Mouse (Mus musculus): ENCODE results near the gene Dsn1. TPM values are rescaled to one million over a fixed set of nuclear protein-coding genes. Genes with fewer than 3 reads are reported as not detected.

Dsn1 gene
- polyA plus RNA-seq, 1 experiment from 2014 or later = 42.3 TPM

GRCm38 (mm10) chr2:157043556-157043955, 36.6 kb upstream of the Dsn1 start:
- peaks cover 89% of the 10 kb centered on the region for H3K36me3 ChIP-seq
- H3K4me3 ChIP-seq = no peak overlapping the region
- H3K27me3 ChIP-seq = no peaks in the 10 kb centered on the region
- peaks cover 12% of the 10 kb centered on the region for H3K9me3 ChIP-seq
- H3K27ac ChIP-seq = no peak overlapping the region
- H3K4me1 ChIP-seq = peaks cover 8% of the 10 kb centered on the region; the same call in 1 of the 2 replicates
- WGBS = 87% methylated on average over 8 of the region's 8 CpGs
- no peak for ATAC-seq (ENCODE audit: low FRiP score, low read depth)
- no peak overlapping the region for H3K4me2 ChIP-seq (replicated peaks)
- H3K9ac ChIP-seq = no peak overlapping the region

- Histone ChIP-seq H3K4me1 (no peaks in the 10 kb centered on the region), H3K36me3 (peaks cover 92% of the 10 kb centered on the region), H3K4me2 (replicated peaks) (no peak overlapping the region), H3K4me3 (no peak overlapping the region), H3K9ac (no peak overlapping the region), H3K27ac (no peak overlapping the region), H3K9me3 (peaks cover 12% of the 10 kb centered on the region), H3K27me3 (no peaks in the 10 kb centered on the region)
- ATAC-seq (ENCODE audit: low FRiP score, low read depth) = no peak
- WGBS = 90% methylated on average over 7 of the region's 7 CpGs
Observed at GRCm38 (mm10) chr2:157041421-157041820, 34.5 kb upstream of the Dsn1 start.

GRCm38 (mm10) chr2:157040649-157041046, 33.7 kb upstream of the Dsn1 start:
- no peak overlapping the region for H3K4me3 ChIP-seq
- H3K9ac ChIP-seq = no peak overlapping the region
- H3K4me2 ChIP-seq (replicated peaks) = no peak overlapping the region
- no peak overlapping the region for H3K27ac ChIP-seq
- no peaks in the 10 kb centered on the region for H3K27me3 ChIP-seq
- 87% methylated on average over 17 of the region's 17 CpGs for WGBS
- no peaks in the 10 kb centered on the region for H3K4me1 ChIP-seq
- ATAC-seq (ENCODE audit: low FRiP score, low read depth) = no peak
- peaks cover 91% of the 10 kb centered on the region for H3K36me3 ChIP-seq
- H3K9me3 ChIP-seq = peaks cover 8% of the 10 kb centered on the region

DNA sequence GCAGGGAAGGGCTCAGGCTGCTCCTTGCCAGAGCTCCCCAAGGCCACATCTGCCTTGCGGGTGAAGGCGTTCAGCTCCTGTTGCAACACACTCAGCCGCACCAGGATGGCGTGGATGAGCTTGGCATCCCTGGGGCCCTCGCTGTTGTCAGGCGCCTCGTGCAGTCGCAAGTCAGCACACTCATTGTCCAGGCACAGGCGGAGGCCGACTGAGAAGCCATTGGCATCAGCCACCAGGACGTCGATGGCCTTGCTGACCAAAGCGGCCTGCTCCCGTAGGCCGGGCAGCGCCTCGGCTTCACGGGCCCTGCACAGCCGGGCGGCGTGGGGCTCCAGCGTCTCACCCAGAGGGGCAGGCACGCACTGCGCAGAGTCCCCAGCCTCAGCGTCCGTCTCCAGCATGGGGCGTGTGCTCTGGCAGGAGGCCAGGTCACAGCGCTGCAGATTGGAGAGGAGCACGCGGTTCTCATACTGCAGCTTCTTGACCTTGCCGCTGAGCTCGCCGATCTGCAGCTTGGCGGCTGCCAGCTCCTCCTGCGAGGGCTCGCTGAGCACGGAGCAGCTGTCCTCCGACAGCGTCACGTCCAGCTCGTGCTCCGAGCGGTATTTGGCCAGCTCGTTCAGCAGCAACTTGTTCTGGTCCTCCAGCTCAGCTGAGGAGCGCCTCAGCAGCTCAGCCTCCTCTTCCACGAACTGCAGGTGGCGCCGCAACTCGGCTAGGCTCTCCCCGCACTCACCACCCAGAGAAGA, 33.1 kb upstream of the Dsn1 start:
- Histone ChIP-seq H3K9me3 (peaks cover 6% of the 10 kb centered on the region; the same call in 1 of the 2 replicates), H3K4me3 (no peak overlapping the region), H3K27me3 (no peaks in the 10 kb centered on the region), H3K36me3 (peaks cover 91% of the 10 kb centered on the region), H3K4me2 (replicated peaks) (no peak overlapping the region), H3K27ac (no peak overlapping the region), H3K4me1 (no peaks in the 10 kb centered on the region), H3K9ac (no peak overlapping the region)
- no peak for ATAC-seq (ENCODE audit: low FRiP score, low read depth)
- WGBS = 92% methylated on average over 50 of the region's 50 CpGs

- ATAC-seq (ENCODE audit: low FRiP score, low read depth) = no peak
- Histone ChIP-seq H3K4me2 (replicated peaks) (no peak overlapping the region), H3K9ac (no peak overlapping the region), H3K36me3 (peaks cover 93% of the 10 kb centered on the region), H3K9me3 (no peaks in the 10 kb centered on the region), H3K27ac (no peak overlapping the region), H3K4me3 (no peak overlapping the region), H3K4me1 (no peaks in the 10 kb centered on the region), H3K27me3 (no peaks in the 10 kb centered on the region)
- WGBS = 85% methylated on average over 9 of the region's 9 CpGs
Observed at GRCm38 (mm10) chr2:157037303-157037702, 30.3 kb upstream of the Dsn1 start.

DNA sequence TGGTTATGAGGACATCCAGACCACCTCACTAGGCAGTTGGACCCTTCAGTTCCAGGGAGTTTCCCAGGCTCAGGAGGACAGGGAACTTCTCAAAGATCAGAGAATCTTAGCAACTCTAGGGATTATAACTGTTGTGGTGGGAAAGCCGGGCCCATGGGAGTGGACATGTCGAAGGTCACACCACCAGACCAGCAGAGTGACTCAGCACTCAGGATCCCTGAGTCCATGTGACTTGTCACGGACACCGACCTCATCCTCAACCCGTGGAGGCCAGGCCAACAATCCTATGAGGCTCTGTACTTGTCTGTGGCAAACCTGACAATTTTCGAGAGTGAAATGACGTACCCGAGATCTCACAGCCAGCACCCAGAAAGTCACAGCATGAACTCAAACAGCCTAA, 29.4 kb upstream of the Dsn1 start:
- 92% methylated on average over 8 of the region's 8 CpGs for WGBS
- no peak overlapping the region for H3K4me3 ChIP-seq
- ATAC-seq (ENCODE audit: low FRiP score, low read depth) = no peak
- no peak overlapping the region for H3K9ac ChIP-seq
- no peaks in the 10 kb centered on the region for H3K4me1 ChIP-seq
- H3K27me3 ChIP-seq = no peaks in the 10 kb centered on the region
- no peak overlapping the region for H3K27ac ChIP-seq
- no peak overlapping the region for H3K4me2 ChIP-seq (replicated peaks)
- no peaks in the 10 kb centered on the region for H3K9me3 ChIP-seq
- H3K36me3 ChIP-seq = peaks cover 92% of the 10 kb centered on the region

DNA sequence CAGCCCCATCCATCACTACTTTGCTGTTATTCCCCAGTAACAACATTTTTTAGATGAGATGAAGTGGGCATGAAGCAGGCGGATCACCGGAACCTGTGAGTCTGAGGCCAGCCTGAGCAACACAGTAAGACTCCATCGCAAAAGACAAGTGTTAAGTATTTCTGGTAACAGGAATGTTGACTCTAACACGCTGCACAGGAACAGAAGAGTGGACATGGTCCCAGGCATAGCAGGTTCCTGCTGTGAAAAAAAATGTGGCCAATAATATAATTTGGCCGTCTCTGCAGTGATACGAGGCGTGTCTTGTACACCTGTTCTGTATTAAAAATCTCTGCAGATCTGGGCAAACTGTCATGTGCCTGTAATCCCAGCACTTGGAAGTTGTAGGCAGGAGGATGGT, 28.4 kb upstream of the Dsn1 start:
- no peak for ATAC-seq (ENCODE audit: low FRiP score, low read depth)
- Histone ChIP-seq H3K4me2 (replicated peaks) (no peak overlapping the region), H3K36me3 (peaks cover 92% of the 10 kb centered on the region), H3K27me3 (no peaks in the 10 kb centered on the region), H3K4me3 (no peak overlapping the region), H3K4me1 (no peaks in the 10 kb centered on the region), H3K27ac (no peak overlapping the region), H3K9ac (no peak overlapping the region), H3K9me3 (no peaks in the 10 kb centered on the region)
- 77% methylated on average over 7 of the region's 7 CpGs for WGBS

- Histone ChIP-seq H3K27ac (no peak overlapping the region), H3K9ac (no peak overlapping the region), H3K4me1 (no peaks in the 10 kb centered on the region), H3K9me3 (peaks cover 7% of the 10 kb centered on the region; the same call in 1 of the 2 replicates), H3K4me2 (replicated peaks) (no peak overlapping the region), H3K27me3 (no peaks in the 10 kb centered on the region), H3K4me3 (no peak overlapping the region), H3K36me3 (peaks cover 94% of the 10 kb centered on the region)
- 43% methylated on average over 9 of the region's 9 CpGs for WGBS
- ATAC-seq (ENCODE audit: low FRiP score, low read depth) = no peak
Observed at GRCm38 (mm10) chr2:157030804-157031203, 23.9 kb upstream of the Dsn1 start.

- ATAC-seq (ENCODE audit: low FRiP score, low read depth) = no peak
- H3K9ac ChIP-seq = no peak overlapping the region
- H3K4me3 ChIP-seq = no peak overlapping the region
- H3K27me3 ChIP-seq = no peaks in the 10 kb centered on the region
- H3K27ac ChIP-seq = no peak overlapping the region
- no peak overlapping the region for H3K4me2 ChIP-seq (replicated peaks)
- H3K9me3 ChIP-seq = peaks cover 15% of the 10 kb centered on the region; the same call in 1 of the 2 replicates
- 90% methylated on average over 4 of the region's 4 CpGs for WGBS
- H3K36me3 ChIP-seq = peaks cover 98% of the 10 kb centered on the region
- no peaks in the 10 kb centered on the region for H3K4me1 ChIP-seq
Observed at GRCm38 (mm10) chr2:157028261-157028660, 21.3 kb upstream of the Dsn1 start.

DNA sequence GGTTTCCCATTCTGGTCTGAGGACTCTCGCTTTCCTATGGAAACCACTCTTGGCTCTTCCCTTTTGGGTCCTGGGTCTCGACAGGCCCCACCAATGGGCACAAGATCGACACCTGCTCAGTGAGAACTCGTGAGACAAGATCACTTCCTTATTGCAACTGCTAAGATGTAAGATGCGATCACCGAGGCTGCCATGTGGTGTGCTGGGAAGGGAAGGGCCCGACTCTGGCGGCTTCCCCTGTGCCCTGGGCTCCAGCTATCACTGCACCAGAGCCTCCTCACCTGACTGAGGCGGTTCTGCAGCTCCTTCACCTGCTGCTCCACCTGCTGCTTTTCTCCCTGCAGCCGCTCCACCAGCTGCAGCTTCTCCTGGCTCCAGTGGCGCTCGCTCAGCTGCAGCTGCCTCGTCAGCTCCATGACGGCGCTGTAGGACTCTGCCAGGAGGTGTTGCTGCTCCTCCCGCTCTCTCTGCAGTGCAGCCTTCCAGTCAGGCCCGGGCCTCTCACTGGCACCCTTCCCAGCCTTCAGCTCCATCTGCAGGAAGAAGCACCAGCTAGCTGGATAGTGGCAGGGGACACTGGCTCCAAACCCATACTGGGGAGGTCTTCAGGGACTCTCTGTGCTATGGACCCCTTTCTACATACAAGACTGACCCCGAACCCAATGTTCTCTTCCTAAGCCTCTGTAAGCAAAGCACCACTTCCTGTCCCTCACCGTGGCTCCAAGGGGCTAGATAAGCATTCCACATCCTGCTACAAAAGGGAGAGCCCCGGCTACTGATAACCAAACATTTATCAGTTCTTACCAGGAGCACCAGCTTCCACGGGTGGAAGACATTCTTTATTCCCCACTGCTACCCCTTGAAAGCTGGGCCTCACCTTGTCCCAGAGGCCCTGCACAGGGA, 20.4 kb upstream of the Dsn1 start:
- no peak for ATAC-seq (ENCODE audit: low FRiP score, low read depth)
- Histone ChIP-seq H3K36me3 (peaks cover 98% of the 10 kb centered on the region), H3K27me3 (no peaks in the 10 kb centered on the region), H3K4me3 (no peak overlapping the region), H3K4me2 (replicated peaks) (no peak overlapping the region), H3K9ac (no peak overlapping the region), H3K4me1 (no peaks in the 10 kb centered on the region), H3K27ac (no peak overlapping the region), H3K9me3 (peaks cover 15% of the 10 kb centered on the region; the same call in 1 of the 2 replicates)
- WGBS = 91% methylated on average over 21 of the region's 21 CpGs

- Histone ChIP-seq H3K4me2 (replicated peaks) (no peak overlapping the region), H3K4me1 (no peaks in the 10 kb centered on the region), H3K9ac (no peak overlapping the region), H3K4me3 (no peak overlapping the region), H3K36me3 (peaks cover 100% of the 10 kb centered on the region), H3K27ac (no peak overlapping the region), H3K27me3 (no peaks in the 10 kb centered on the region), H3K9me3 (peaks cover 9% of the 10 kb centered on the region; the same call in 1 of the 2 replicates)
- ATAC-seq (ENCODE audit: low FRiP score, low read depth) = no peak
- WGBS = 93% methylated on average over 16 of the region's 16 CpGs
Observed at GRCm38 (mm10) chr2:157021156-157021555, 14.2 kb upstream of the Dsn1 start.

DNA sequence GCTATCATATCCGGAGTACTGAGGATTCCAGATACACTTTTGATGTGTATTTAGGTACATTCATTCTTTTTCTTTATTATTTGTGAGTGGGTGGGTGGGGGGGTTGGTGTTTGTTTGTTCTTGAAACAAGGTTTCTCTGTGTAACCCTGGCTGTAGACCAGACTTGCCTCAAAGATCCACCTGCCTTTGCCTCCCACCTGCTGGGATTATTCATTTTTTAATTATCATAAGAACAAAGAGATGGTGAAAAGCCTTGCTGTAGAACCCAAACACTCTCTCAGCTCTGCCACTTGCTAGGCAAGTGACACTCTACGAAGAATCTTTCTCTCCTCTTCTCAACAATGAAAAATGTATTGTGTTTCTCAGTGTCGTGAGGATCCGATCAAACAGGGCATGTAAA, 12.3 kb upstream of the Dsn1 start:
- Histone ChIP-seq H3K9ac (no peak overlapping the region), H3K4me1 (no peaks in the 10 kb centered on the region), H3K9me3 (no peaks in the 10 kb centered on the region), H3K4me2 (replicated peaks) (no peak overlapping the region), H3K27me3 (no peaks in the 10 kb centered on the region), H3K27ac (no peak overlapping the region), H3K4me3 (no peak overlapping the region), H3K36me3 (peaks cover 100% of the 10 kb centered on the region)
- WGBS = 91% methylated on average over 4 of the region's 4 CpGs
- no peak for ATAC-seq (ENCODE audit: low FRiP score, low read depth)

All from limb, embryonic 13.5 days (tissue).